Mouse (Mus musculus) small intestine, adult 2 months (tissue): ENCODE results near the gene Dnah5.

Source experiments
- CTCF ChIP-seq: fragments of 200-500 bp; IDR thresholded peaks from 2 replicates; pipeline ENCODE4 v1.5.1; 2012; ENCODE audit warnings: low read depth, mild to moderate bottlenecking, control low read depth, inconsistent platforms, low read length, moderate library complexity, mixed read lengths; ENCODE audit not compliant: insufficient replicate concordance, insufficient read length; ENCODE audit errors: extremely low read depth
- POLR2A ChIP-seq: fragments of 200-500 bp; IDR thresholded peaks from 2 replicates; pipeline ENCODE4 v1.6.1; 2012; ENCODE audit warnings: low read depth, mild to moderate bottlenecking, control low read depth, inconsistent platforms, low read length, moderate library complexity

- no peak for TF ChIP-seq CTCF
- no peak for TF ChIP-seq POLR2A
These were observed 170.8 kb downstream of the Dnah5 start for GRCm38 (mm10) chr15:28374394-28374793.
